Mouse (Mus musculus): ENCODE results near the gene Ogfr. TPM values are rescaled to one million over a fixed set of nuclear protein-coding genes. Genes with fewer than 3 reads are reported as not detected.

Ogfr gene
- total RNA-seq (2014; rRNA removed; ENCODE audit: low replicate concordance) (81.0 and 81.6 TPM in 2 replicates), polyA plus RNA-seq (2015; fragmentation: Nextera tagmentation; extraction: Ambion mirVana) (33.0 and 39.3 TPM in 2 replicates)

DNA sequence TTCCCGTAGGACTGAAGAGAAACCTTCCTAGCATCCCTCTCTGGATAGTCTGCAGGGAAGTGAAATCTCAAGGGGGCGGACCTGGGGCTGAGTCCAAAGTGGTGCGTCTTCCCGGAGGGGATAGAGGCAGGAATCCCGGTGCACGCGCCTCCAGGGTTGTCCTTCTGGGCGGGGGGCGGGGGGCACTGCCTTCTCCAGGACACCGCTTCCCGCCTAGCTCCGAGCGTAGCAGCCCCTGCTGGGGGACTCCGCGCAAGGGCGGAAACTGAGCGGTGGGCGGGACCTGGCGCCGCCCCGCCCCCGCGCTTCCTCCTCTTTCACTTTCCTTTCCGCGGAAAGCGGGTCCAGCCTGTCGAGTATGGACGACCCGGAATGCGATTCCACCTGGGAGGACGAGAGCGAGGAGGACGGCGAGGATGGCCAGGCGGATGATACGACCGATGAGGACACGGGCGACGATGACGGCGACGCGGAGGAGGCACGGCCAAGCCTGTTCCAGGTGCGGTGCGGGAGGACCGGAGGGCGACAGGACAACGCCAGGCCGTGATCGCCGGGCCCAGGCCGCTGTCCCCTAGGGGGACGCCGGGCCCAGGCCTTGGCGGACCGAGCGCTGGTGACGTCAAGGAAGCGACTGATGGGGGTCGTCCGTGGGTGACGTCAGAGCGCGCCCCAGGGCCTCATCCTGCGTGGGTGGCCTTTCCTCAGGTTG is at the start of gene Ogfr:
Ogfr (plus strand) TSS at position 123 of the 709 bp plus-strand sequence.
- Histone ChIP-seq H3K4me1 (ENCODE audit: control insufficient read depth, insufficient read depth) (peaks cover 9% of the 10 kb centered on the region), H3K27ac (ENCODE audit: low read depth) (peak within 1 kb of the TSS; percentile 91), H3K9me3 (replicated peaks; ENCODE audit: control insufficient read depth, low read length) (no peaks in the 10 kb centered on the region), H3K4me2 (ENCODE audit: low read depth, low read length) (peak within 1 kb of the TSS; percentile 88), H3K36me3 (replicated peaks; ENCODE audit: control insufficient read depth, insufficient read depth, low read length) (peaks cover 55% of the 10 kb centered on the region), H3K4me3 (ENCODE audit: low read depth, low read length) (peak within 1 kb of the TSS; percentile 99), H3K27me3 (ENCODE audit: control insufficient read depth, insufficient read depth, low read length) (no peaks in the 10 kb centered on the region), H3K9ac (replicated peaks; ENCODE audit: low read depth, low read length) (peak within 1 kb of the TSS; percentile 92)
- ATAC-seq (ENCODE audit: insufficient read depth, low read depth) (peak; percentile 89), DNase-seq (ENCODE audit: low spot score) (peak; percentile 68)
- WGBS: 0% methylated on average over 66 of the region's 67 CpGs
- TF ChIP-seq EP300 (IDR thresholded peaks at IDR 0.05; ENCODE audit: low read depth): no peak
- peak; percentile 14; the same call in 1 of the 2 replicates for TF ChIP-seq CTCF (IDR thresholded peaks at IDR 0.05; ENCODE audit: low read depth)

DNA sequence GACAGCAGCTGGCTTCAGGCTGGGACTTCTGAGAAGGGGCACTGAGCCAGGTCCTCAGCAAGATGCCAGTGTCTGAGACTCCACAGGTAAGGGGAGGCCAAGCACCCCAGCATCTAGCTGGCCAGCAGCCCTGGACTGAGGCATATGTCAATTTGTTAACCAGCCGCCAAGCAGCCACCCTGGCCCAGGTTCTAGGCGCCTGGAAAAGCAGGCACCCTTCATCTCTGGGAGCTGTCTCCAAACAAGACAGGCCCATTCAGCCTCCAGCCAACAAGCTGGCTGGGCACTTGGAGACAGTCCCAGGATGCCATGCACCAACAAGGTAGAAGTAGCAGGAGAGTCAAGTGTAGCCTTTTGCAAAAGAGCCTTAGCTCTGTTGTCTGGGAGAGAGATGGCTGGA is 45.4 kb upstream of the Ogfr start:
- H3K4me2 ChIP-seq (ENCODE audit: low read depth, low read length): no peak overlapping the region
- no peak overlapping the region for H3K27ac ChIP-seq (ENCODE audit: low read depth)
- H3K36me3 ChIP-seq (replicated peaks; ENCODE audit: control insufficient read depth, insufficient read depth, low read length): no peaks in the 10 kb centered on the region
- no peak for ATAC-seq (ENCODE audit: insufficient read depth, low read depth)
- no peak overlapping the region for H3K4me3 ChIP-seq (ENCODE audit: low read depth, low read length)
- no peaks in the 10 kb centered on the region for H3K9me3 ChIP-seq (replicated peaks; ENCODE audit: control insufficient read depth, low read length)
- no peaks in the 10 kb centered on the region for H3K4me1 ChIP-seq (ENCODE audit: control insufficient read depth, insufficient read depth)
- no peaks in the 10 kb centered on the region for H3K27me3 ChIP-seq (ENCODE audit: control insufficient read depth, insufficient read depth, low read length)
- H3K9ac ChIP-seq (replicated peaks; ENCODE audit: low read depth, low read length): no peak overlapping the region
- DNase-seq (ENCODE audit: low spot score): no peak
- WGBS: 67% methylated on average over 2 of the region's 2 CpGs
- TF ChIP-seq EP300 (IDR thresholded peaks at IDR 0.05; ENCODE audit: low read depth): no peak
- no peak for TF ChIP-seq CTCF (IDR thresholded peaks at IDR 0.05; ENCODE audit: low read depth)

GRCm38 (mm10) chr2:180545046-180545445 is 44.0 kb upstream of the Ogfr start:
- Histone ChIP-seq H3K9me3 (replicated peaks; ENCODE audit: control insufficient read depth, low read length) (no peaks in the 10 kb centered on the region), H3K4me1 (ENCODE audit: control insufficient read depth, insufficient read depth) (no peaks in the 10 kb centered on the region), H3K9ac (replicated peaks; ENCODE audit: low read depth, low read length) (no peak overlapping the region), H3K4me2 (ENCODE audit: low read depth, low read length) (no peak overlapping the region), H3K27ac (ENCODE audit: low read depth) (no peak overlapping the region), H3K36me3 (replicated peaks; ENCODE audit: control insufficient read depth, insufficient read depth, low read length) (no peaks in the 10 kb centered on the region), H3K27me3 (ENCODE audit: control insufficient read depth, insufficient read depth, low read length) (no peaks in the 10 kb centered on the region), H3K4me3 (ENCODE audit: low read depth, low read length) (no peak overlapping the region)
- DNase-seq (ENCODE audit: low spot score): no peak
- no peak for TF ChIP-seq CTCF (IDR thresholded peaks at IDR 0.05; ENCODE audit: low read depth)
- TF ChIP-seq EP300 (IDR thresholded peaks at IDR 0.05; ENCODE audit: low read depth): no peak
- WGBS: 64% methylated on average over 18 of the region's 18 CpGs
- ATAC-seq (ENCODE audit: insufficient read depth, low read depth): no peak

GRCm38 (mm10) chr2:180547384-180548106 is 41.5 kb upstream of the Ogfr start:
- no peak overlapping the region for H3K9ac ChIP-seq (replicated peaks; ENCODE audit: low read depth, low read length)
- H3K9me3 ChIP-seq (replicated peaks; ENCODE audit: control insufficient read depth, low read length): no peaks in the 10 kb centered on the region
- ATAC-seq (ENCODE audit: insufficient read depth, low read depth) (no peak), DNase-seq (ENCODE audit: low spot score) (no peak)
- WGBS: 34% methylated on average over 8 of the region's 8 CpGs
- no peaks in the 10 kb centered on the region for H3K27me3 ChIP-seq (ENCODE audit: control insufficient read depth, insufficient read depth, low read length)
- H3K4me1 ChIP-seq (ENCODE audit: control insufficient read depth, insufficient read depth): no peaks in the 10 kb centered on the region
- TF ChIP-seq CTCF (IDR thresholded peaks at IDR 0.05; ENCODE audit: low read depth): no peak
- TF ChIP-seq EP300 (IDR thresholded peaks at IDR 0.05; ENCODE audit: low read depth): no peak
- no peaks in the 10 kb centered on the region for H3K36me3 ChIP-seq (replicated peaks; ENCODE audit: control insufficient read depth, insufficient read depth, low read length)
- H3K4me2 ChIP-seq (ENCODE audit: low read depth, low read length): no peak overlapping the region
- H3K27ac ChIP-seq (ENCODE audit: low read depth): no peak overlapping the region
- H3K4me3 ChIP-seq (ENCODE audit: low read depth, low read length): no peak overlapping the region

- 67% methylated on average over 3 of the region's 3 CpGs for WGBS
- Histone ChIP-seq H3K4me3 (ENCODE audit: low read depth, low read length) (no peak overlapping the region), H3K9ac (replicated peaks; ENCODE audit: low read depth, low read length) (no peak overlapping the region), H3K36me3 (replicated peaks; ENCODE audit: control insufficient read depth, insufficient read depth, low read length) (no peaks in the 10 kb centered on the region), H3K27me3 (ENCODE audit: control insufficient read depth, insufficient read depth, low read length) (no peaks in the 10 kb centered on the region), H3K4me2 (ENCODE audit: low read depth, low read length) (no peak overlapping the region), H3K4me1 (ENCODE audit: control insufficient read depth, insufficient read depth) (no peaks in the 10 kb centered on the region), H3K27ac (ENCODE audit: low read depth) (no peak overlapping the region), H3K9me3 (replicated peaks; ENCODE audit: control insufficient read depth, low read length) (no peaks in the 10 kb centered on the region)
- DNase-seq (ENCODE audit: low spot score) (no peak), ATAC-seq (ENCODE audit: insufficient read depth, low read depth) (no peak)
- no peak for TF ChIP-seq CTCF (IDR thresholded peaks at IDR 0.05; ENCODE audit: low read depth)
- TF ChIP-seq EP300 (IDR thresholded peaks at IDR 0.05; ENCODE audit: low read depth): no peak
These were observed 36.7 kb upstream of the Ogfr start for GRCm38 (mm10) chr2:180552340-180552739.
